Mouse (Mus musculus) heart, adult 11 months (tissue): ENCODE results near the gene Prkca.

Experiments used
- DNase-seq: peaks from one replicate; pipeline ENCODE4 v3.0.0; 2022

Prkca gene

GRCm38 (mm10) chr11:108153997-108154841, 189.5 kb downstream of the Prkca start:
- DNase-seq, result peak; percentile 94

GRCm38 (mm10) chr11:108152591-108152990, 191.1 kb downstream of the Prkca start:
- no peak for DNase-seq

- peak; percentile 95 for DNase-seq
Observed at GRCm38 (mm10) chr11:108150410-108150809, 193.3 kb downstream of the Prkca start.

GRCm38 (mm10) chr11:108149187-108149586, 194.5 kb downstream of the Prkca start:
- DNase-seq, result no peak

- DNase-seq, result no peak
Observed at GRCm38 (mm10) chr11:108148491-108148890, 195.2 kb downstream of the Prkca start.

- no peak for DNase-seq
Observed at GRCm38 (mm10) chr11:108145752-108146496, 197.8 kb downstream of the Prkca start.

- no peak for DNase-seq
Observed at GRCm38 (mm10) chr11:108145128-108145527, 198.6 kb downstream of the Prkca start.

GRCm38 (mm10) chr11:108143739-108144138, 200.0 kb downstream of the Prkca start:
- DNase-seq, result no peak

GRCm38 (mm10) chr11:108140028-108140427, 203.7 kb downstream of the Prkca start:
- DNase-seq, result no peak

GRCm38 (mm10) chr11:108136341-108136740, 207.4 kb downstream of the Prkca start:
- peak; percentile 88 for DNase-seq

GRCm38 (mm10) chr11:108135407-108136159, 208.1 kb downstream of the Prkca start:
- peak; percentile 81 for DNase-seq

GRCm38 (mm10) chr11:108128593-108128992, 215.1 kb downstream of the Prkca start:
- peak; percentile 86 for DNase-seq

- DNase-seq, result no peak
Observed at GRCm38 (mm10) chr11:108127908-108128307, 215.8 kb downstream of the Prkca start.

GRCm38 (mm10) chr11:108122486-108122885, 221.2 kb downstream of the Prkca start:
- peak; percentile 87 for DNase-seq

GRCm38 (mm10) chr11:108120708-108121107, 223.0 kb downstream of the Prkca start:
- DNase-seq, result no peak

GRCm38 (mm10) chr11:108119785-108120184, 223.9 kb downstream of the Prkca start:
- DNase-seq, result peak; percentile 63

- DNase-seq, result peak; percentile 70
Observed at GRCm38 (mm10) chr11:108118814-108119213, 224.9 kb downstream of the Prkca start.

GRCm38 (mm10) chr11:108118221-108118620, 225.5 kb downstream of the Prkca start:
- peak; percentile 83 for DNase-seq

- DNase-seq, result peak; percentile 83
Observed at GRCm38 (mm10) chr11:108117360-108118050, 226.2 kb downstream of the Prkca start.

- DNase-seq, result no peak
Observed at GRCm38 (mm10) chr11:108114091-108114490, 229.6 kb downstream of the Prkca start.

GRCm38 (mm10) chr11:108112437-108112836, 231.3 kb downstream of the Prkca start:
- DNase-seq, result peak; percentile 64

- peak; percentile 77 for DNase-seq
Observed at GRCm38 (mm10) chr11:108104085-108104484, 239.6 kb downstream of the Prkca start.
